Mouse (Mus musculus): ENCODE measurements around the gene Qrsl1. TPM values are rescaled to one million over a fixed set of nuclear protein-coding genes. Genes with fewer than 3 reads are reported as not detected.

Gene Qrsl1
- polyA plus RNA-seq, 1 experiment from 2014 or later = 9.7 TPM

GRCm38 (mm10) chr10:43827958-43828685 lies 73.4 kb downstream of the Qrsl1 start:
- Histone ChIP-seq H3K4me3 (replicated peaks) (no peak overlapping the region), H3K36me3 (no peaks in the 10 kb centered on the region), H3K27ac (no peak overlapping the region), H3K9me3 (replicated peaks) (0 out of 2 replicates have a peak, but pooled peaks cover 4% of the 10 kb centered on the region), H3K27me3 (no peaks in the 10 kb centered on the region), H3K4me2 (no peak overlapping the region), H3K9ac (no peak overlapping the region), H3K4me1 (replicated peaks) (peaks cover 4% of the 10 kb centered on the region; the same call in 1 of the 2 replicates)
- ATAC-seq (ENCODE audit: low read depth) (no peak), DNase-seq (no peak)
- 81% methylated on average over 10 of the region's 10 CpGs for WGBS (ENCODE audit: insufficient replicate concordance)

- Histone ChIP-seq H3K4me1 (replicated peaks) (peaks cover 4% of the 10 kb centered on the region; the same call in 1 of the 2 replicates), H3K27me3 (no peaks in the 10 kb centered on the region), H3K4me2 (no peak overlapping the region), H3K36me3 (no peaks in the 10 kb centered on the region), H3K27ac (no peak overlapping the region), H3K9ac (no peak overlapping the region), H3K9me3 (replicated peaks) (0 out of 2 replicates have a peak, but pooled peaks cover 4% of the 10 kb centered on the region), H3K4me3 (replicated peaks) (no peak overlapping the region)
- no peak for ATAC-seq (ENCODE audit: low read depth)
- WGBS (ENCODE audit: insufficient replicate concordance) = 72% methylated on average over 14 of the region's 14 CpGs
- no peak for DNase-seq
Measured at GRCm38 (mm10) chr10:43826773-43827621, 74.5 kb downstream of the Qrsl1 start.

- Histone ChIP-seq H3K4me1 (replicated peaks) (no peaks in the 10 kb centered on the region), H3K9ac (no peak overlapping the region), H3K27ac (no peak overlapping the region), H3K4me2 (no peak overlapping the region), H3K9me3 (replicated peaks) (0 out of 2 replicates have a peak, but pooled peaks cover 4% of the 10 kb centered on the region), H3K4me3 (replicated peaks) (no peak overlapping the region), H3K27me3 (no peaks in the 10 kb centered on the region), H3K36me3 (no peaks in the 10 kb centered on the region)
- WGBS (ENCODE audit: insufficient replicate concordance) = 86% methylated on average over 6 of the region's 6 CpGs
- ATAC-seq (ENCODE audit: low read depth) (no peak), DNase-seq (no peak)
Measured at GRCm38 (mm10) chr10:43825696-43826095, 75.8 kb downstream of the Qrsl1 start.

- Histone ChIP-seq H3K4me2 (no peak overlapping the region), H3K4me1 (replicated peaks) (no peaks in the 10 kb centered on the region), H3K27me3 (no peaks in the 10 kb centered on the region), H3K9me3 (replicated peaks) (0 out of 2 replicates have a peak, but pooled peaks cover 4% of the 10 kb centered on the region), H3K27ac (no peak overlapping the region), H3K4me3 (replicated peaks) (no peak overlapping the region), H3K9ac (no peak overlapping the region), H3K36me3 (no peaks in the 10 kb centered on the region)
- ATAC-seq (ENCODE audit: low read depth) (no peak), DNase-seq (no peak)
- 67% methylated on average over 3 of the region's 3 CpGs for WGBS (ENCODE audit: insufficient replicate concordance)
Measured at GRCm38 (mm10) chr10:43824713-43825112, 76.8 kb downstream of the Qrsl1 start.

Other genes with a start within 250 kb of the Qrsl1 start
- gene Rtn4ip1, start 62 bp upstream of the Qrsl1 start, polyA plus RNA-seq (2015; fragmentation: Nextera tagmentation; extraction: Ambion mirVana) = 13.5 and 16.3 TPM in 2 replicates
- gene Crybg1, start 247.1 kb upstream of the Qrsl1 start, polyA plus RNA-seq (2015; fragmentation: Nextera tagmentation; extraction: Ambion mirVana) = 0.24 and 0.27 TPM in 2 replicates